Mouse (Mus musculus): ENCODE measurements around the gene Rabggta.

GRCm38 (mm10) chr14:55716884-55717283, 5.2 kb downstream of the Rabggta start:
- TF ChIP-seq CTCF (IDR thresholded peaks at IDR 0.05; ENCODE audit: low read depth), result no peak
- no peak for TF ChIP-seq EP300 (IDR thresholded peaks at IDR 0.05; ENCODE audit: low read depth)

All from heart, postnatal 0 days (tissue).